Mouse (Mus musculus) kidney, embryonic 16.5 days (tissue): Measurements from ENCODE around the gene Notch4. TPM values are rescaled to one million over a fixed set of nuclear protein-coding genes. Genes with fewer than 3 reads are reported as not detected.
A peak's percentile ranks its signal among the peaks of the same experiment; 100 is the strongest.

Experiments
- ATAC-seq: fragments of 200-750 bp; cut with Nextera tagmentation; 2 replicates; pipeline ENCODE4 v1.8.0; 2017; ENCODE audit warnings: moderate TSS enrichment; ENCODE audit not compliant: low FRiP score, low TSS enrichment
- H3K27ac ChIP-seq: fragments of 300-500 bp; sonication (generic); 2 replicates; pipeline ENCODE4 v1.5.1; 2014; ENCODE audit warnings: low read length
- H3K27me3 ChIP-seq: fragments of 300-500 bp; sonication (generic); 2 replicates; pipeline ENCODE4 v1.6.1; 2014; ENCODE audit warnings: low read length, control low read depth, mixed read lengths; ENCODE audit not compliant: insufficient read depth
- H3K36me3 ChIP-seq: fragments of 300-500 bp; sonication (generic); 2 replicates; pipeline ENCODE4 v1.6.1; 2014; ENCODE audit warnings: low read length, control low read depth, mixed read lengths; ENCODE audit not compliant: insufficient read depth
- H3K4me1 ChIP-seq: fragments of 300-500 bp; sonication (generic); 2 replicates; pipeline ENCODE4 v1.6.1; 2014; ENCODE audit warnings: low read length, control low read depth, mixed read lengths; ENCODE audit not compliant: insufficient read depth
- H3K4me2 ChIP-seq: fragments of 300-500 bp; sonication (generic); replicated peaks from 2 replicates; pipeline ENCODE4 v1.6.1; 2014; ENCODE audit warnings: low read depth, low read length
- H3K4me3 ChIP-seq: fragments of 300-500 bp; sonication (generic); 2 replicates; pipeline ENCODE4 v1.5.1; 2014; ENCODE audit warnings: mild to moderate bottlenecking, low read length
- H3K9ac ChIP-seq: fragments of 300-500 bp; sonication (generic); replicated peaks from 2 replicates; pipeline ENCODE4 v1.6.1; 2014; ENCODE audit warnings: low read length
- H3K9me3 ChIP-seq: fragments of 300-500 bp; sonication (generic); 2 replicates; pipeline ENCODE4 v1.6.1; 2016; ENCODE audit warnings: low read length, control low read depth
- WGBS: fragments of 180-500 bp; shearing (Covaris S2); extraction: QIAGEN DNeasy Blood & Tissue Kit; methylation state at CpG from one replicate; pipeline ENCODE4 v1.1.7; 2014; 5-methylcytosine and 5-hydroxymethylcytosine counted together
- polyA plus RNA-seq: library from polyadenylated mRNA; unstranded; fragments of >200 nt; fragmentation: Nextera tagmentation; extraction: Ambion mirVana; gene quantifications from 2 replicates; pipeline ENCODE4 v1.2.1, GENCODE M21; 2015

The Notch4 gene
- polyA plus RNA-seq, 1 experiment from 2014 or later, result 7.6 TPM

GRCm38 (mm10) chr17:34549156-34549555, 14.9 kb upstream of the Notch4 start:
- no peak overlapping the region for H3K4me3 ChIP-seq
- H3K4me1 ChIP-seq, result no peaks in the 10 kb centered on the region
- no peaks in the 10 kb centered on the region for H3K9me3 ChIP-seq
- no peak for ATAC-seq
- WGBS, result 85% methylated on average over 3 of the region's 3 CpGs
- H3K27ac ChIP-seq, result no peak overlapping the region
- no peak overlapping the region for H3K9ac ChIP-seq
- H3K36me3 ChIP-seq, result no peaks in the 10 kb centered on the region
- no peaks in the 10 kb centered on the region for H3K27me3 ChIP-seq
- H3K4me2 ChIP-seq, result no peak overlapping the region

GRCm38 (mm10) chr17:34549843-34550242, 14.2 kb upstream of the Notch4 start:
- whole genome bisulfite sequencing, result 69% methylated on average over 2 of the region's 2 CpGs

GRCm38 (mm10) chr17:34555483-34555882, 8.6 kb upstream of the Notch4 start:
- ATAC-seq, result peak; percentile 31; the same call in 1 of the 2 replicates
- no peak overlapping the region for H3K9ac ChIP-seq
- no peaks in the 10 kb centered on the region for H3K36me3 ChIP-seq
- H3K27me3 ChIP-seq, result no peaks in the 10 kb centered on the region
- no peak overlapping the region for H3K4me2 ChIP-seq
- no peaks in the 10 kb centered on the region for H3K9me3 ChIP-seq
- H3K4me3 ChIP-seq, result no peak overlapping the region
- H3K4me1 ChIP-seq, result no peaks in the 10 kb centered on the region
- 23% methylated on average over 5 of the region's 5 CpGs for WGBS
- no peak overlapping the region for H3K27ac ChIP-seq

More at GRCm38 (mm10) chr17:34549843-34550242, 14.2 kb upstream of the Notch4 start:
- H3K9me3 ChIP-seq, result no peaks in the 10 kb centered on the region
- H3K4me2 ChIP-seq, result no peak overlapping the region
- no peak for ATAC-seq
- H3K4me3 ChIP-seq, result no peak overlapping the region
- H3K36me3 ChIP-seq, result no peaks in the 10 kb centered on the region
- no peaks in the 10 kb centered on the region for H3K27me3 ChIP-seq
- H3K9ac ChIP-seq, result no peak overlapping the region
- no peaks in the 10 kb centered on the region for H3K4me1 ChIP-seq
- no peak overlapping the region for H3K27ac ChIP-seq

GRCm38 (mm10) chr17:34556406-34556805, 7.7 kb upstream of the Notch4 start:
- Histone ChIP-seq H3K4me3 (no peak overlapping the region), H3K36me3 (no peaks in the 10 kb centered on the region), H3K27me3 (no peaks in the 10 kb centered on the region), H3K4me2 (no peak overlapping the region), H3K9me3 (no peaks in the 10 kb centered on the region), H3K9ac (no peak overlapping the region), H3K4me1 (no peaks in the 10 kb centered on the region), H3K27ac (no peak overlapping the region)
- ATAC-seq, result no peak
- 86% methylated on average over 8 of the region's 8 CpGs for WGBS

- Histone ChIP-seq H3K4me2 (no peak overlapping the region), H3K4me1 (no peaks in the 10 kb centered on the region), H3K9me3 (no peaks in the 10 kb centered on the region), H3K36me3 (no peaks in the 10 kb centered on the region), H3K27me3 (no peaks in the 10 kb centered on the region), H3K4me3 (no peak overlapping the region), H3K9ac (no peak overlapping the region), H3K27ac (no peak overlapping the region)
- WGBS, result 28% methylated on average over 11 of the region's 11 CpGs
- ATAC-seq, result no peak
Observed at GRCm38 (mm10) chr17:34557411-34557810, 6.7 kb upstream of the Notch4 start.

GRCm38 (mm10) chr17:34559116-34559515, 5.0 kb upstream of the Notch4 start:
- Histone ChIP-seq H3K9me3 (no peaks in the 10 kb centered on the region), H3K27me3 (no peaks in the 10 kb centered on the region), H3K27ac (no peak overlapping the region), H3K4me2 (no peak overlapping the region), H3K4me1 (peaks cover 4% of the 10 kb centered on the region), H3K36me3 (no peaks in the 10 kb centered on the region), H3K9ac (no peak overlapping the region), H3K4me3 (no peak overlapping the region)
- ATAC-seq, result no peak
- 83% methylated on average over 7 of the region's 7 CpGs for WGBS

GRCm38 (mm10) chr17:34559895-34560294, 4.2 kb upstream of the Notch4 start:
- ATAC-seq, result no peak
- 25% methylated on average over 15 of the region's 15 CpGs for WGBS
- no peak overlapping the region for H3K9ac ChIP-seq

GRCm38 (mm10) chr17:34560438-34560837, 3.6 kb upstream of the Notch4 start:
- Histone ChIP-seq H3K4me1 (peaks cover 16% of the 10 kb centered on the region), H3K4me3 (no peak overlapping the region), H3K4me2 (no peak overlapping the region), H3K27ac (no peak overlapping the region), H3K9ac (no peak overlapping the region), H3K9me3 (no peaks in the 10 kb centered on the region), H3K36me3 (no peaks in the 10 kb centered on the region), H3K27me3 (no peaks in the 10 kb centered on the region)
- 85% methylated on average over 6 of the region's 6 CpGs for WGBS
- ATAC-seq, result no peak

More at GRCm38 (mm10) chr17:34559895-34560294, 4.2 kb upstream of the Notch4 start:
- Histone ChIP-seq H3K9me3 (no peaks in the 10 kb centered on the region), H3K36me3 (no peaks in the 10 kb centered on the region), H3K4me3 (no peak overlapping the region), H3K4me1 (peaks cover 12% of the 10 kb centered on the region), H3K27ac (no peak overlapping the region), H3K27me3 (no peaks in the 10 kb centered on the region), H3K4me2 (no peak overlapping the region)

- 0 out of 2 replicates have a peak overlapping the region, but pooled peaks have one; percentile 6 for H3K4me3 ChIP-seq
- H3K36me3 ChIP-seq, result no peaks in the 10 kb centered on the region
- no peak for ATAC-seq
- WGBS, result 39% methylated on average over 8 of the region's 8 CpGs
- no peaks in the 10 kb centered on the region for H3K27me3 ChIP-seq
- no peak overlapping the region for H3K9ac ChIP-seq
- peak overlapping the region; percentile 23; the same call in 1 of the 2 replicates for H3K4me2 ChIP-seq
- peak overlapping the region; percentile 41; the same call in 1 of the 2 replicates for H3K27ac ChIP-seq
- no peaks in the 10 kb centered on the region for H3K9me3 ChIP-seq
- peaks cover 16% of the 10 kb centered on the region for H3K4me1 ChIP-seq
Observed at GRCm38 (mm10) chr17:34561200-34561599, 2.9 kb upstream of the Notch4 start.

GRCm38 (mm10) chr17:34562595-34562994, 1.5 kb upstream of the Notch4 start:
- Histone ChIP-seq H3K4me1 (peaks cover 18% of the 10 kb centered on the region), H3K36me3 (no peaks in the 10 kb centered on the region), H3K27ac (no peak overlapping the region), H3K9ac (no peak overlapping the region), H3K9me3 (no peaks in the 10 kb centered on the region), H3K27me3 (no peaks in the 10 kb centered on the region), H3K4me3 (no peak overlapping the region), H3K4me2 (no peak overlapping the region)
- ATAC-seq, result no peak
- 50% methylated on average over 3 of the region's 3 CpGs for WGBS
